Mouse (Mus musculus): ENCODE data around the gene Nt5c.
"Not testable (repeated sequence)": the region's sequence is repeated elsewhere in the genome, so short reads cannot be mapped to it uniquely, and the experiment has no call there.

Gene Nt5c

DNA sequence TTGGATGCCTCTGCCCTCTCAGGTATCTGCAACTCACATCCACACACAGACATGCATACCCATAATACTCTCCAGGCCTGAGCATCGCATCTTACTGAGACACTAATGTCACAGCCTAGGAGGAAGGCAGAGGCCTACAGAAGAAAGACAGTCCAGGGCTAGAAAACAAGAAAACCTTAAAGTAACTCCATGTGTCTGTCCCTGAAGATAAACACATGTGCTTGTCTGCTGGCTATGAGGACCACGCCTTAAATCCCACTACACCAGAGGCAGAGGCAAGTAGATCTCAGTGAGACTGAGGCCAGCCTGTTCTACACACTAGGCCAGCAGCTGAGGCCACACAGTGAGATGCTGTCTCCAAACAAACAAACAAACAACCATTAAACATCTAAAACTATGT lies 19.5 kb upstream of the Nt5c start:
- no peak for DNase-seq (ENCODE audit: low spot score in 2 of 2)

DNA sequence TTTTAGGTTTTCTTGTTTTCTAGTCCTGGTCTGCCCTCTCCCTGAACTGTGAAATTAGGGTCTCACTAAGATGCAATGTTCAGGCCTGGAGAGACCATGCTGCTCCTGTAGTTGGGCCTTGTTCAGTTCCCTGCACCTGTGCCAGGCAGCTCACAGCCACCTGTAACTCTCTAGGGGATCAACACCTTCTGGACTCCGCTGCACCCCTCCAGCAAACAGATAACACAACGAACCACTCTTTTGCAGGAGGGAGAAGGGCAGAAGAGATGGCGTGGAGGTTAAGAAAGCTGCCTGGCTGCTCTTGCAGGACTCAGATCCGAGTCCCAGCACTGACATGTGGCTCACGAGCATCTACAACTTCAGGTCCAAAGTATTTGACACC lies 18.8 kb upstream of the Nt5c start:
- no peak for DNase-seq (ENCODE audit: low spot score in 2 of 2)

DNA sequence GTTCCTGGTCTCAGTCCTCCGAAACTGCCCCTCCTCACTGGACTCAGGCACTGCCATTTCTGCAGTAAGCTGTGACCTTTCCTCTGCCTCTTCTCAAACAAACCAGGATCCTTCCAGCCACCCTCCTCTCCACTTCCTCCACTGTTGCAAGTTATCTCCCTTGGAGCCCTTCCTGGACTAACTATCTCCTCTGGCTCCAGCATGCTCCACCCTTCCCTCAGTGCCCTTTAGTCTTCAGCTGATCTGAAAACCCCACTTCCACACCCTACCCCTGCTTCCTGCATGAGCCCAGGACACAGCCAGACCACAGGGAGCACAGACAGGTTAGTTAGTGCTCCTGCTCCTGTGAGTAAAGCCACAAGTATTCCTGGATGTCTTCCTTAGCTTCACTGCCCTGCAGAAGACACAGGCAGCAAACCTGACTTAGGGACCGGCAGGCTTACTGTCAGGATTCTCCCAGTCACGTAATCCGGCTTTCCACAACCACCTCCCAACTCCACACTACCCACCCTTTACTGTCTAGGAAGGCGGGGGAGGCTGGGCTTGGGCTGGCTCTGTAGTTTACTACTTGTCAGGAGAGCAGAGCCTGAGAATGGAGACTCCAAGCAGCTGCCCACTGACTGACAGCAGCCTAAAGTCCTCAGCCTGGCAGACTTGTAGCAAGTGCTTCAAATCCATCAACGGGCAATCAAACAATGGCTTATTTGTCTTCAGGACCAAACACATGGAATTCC lies 18.3 kb upstream of the Nt5c start:
- no peak for DNase-seq (ENCODE audit: low spot score in 2 of 2)

DNA sequence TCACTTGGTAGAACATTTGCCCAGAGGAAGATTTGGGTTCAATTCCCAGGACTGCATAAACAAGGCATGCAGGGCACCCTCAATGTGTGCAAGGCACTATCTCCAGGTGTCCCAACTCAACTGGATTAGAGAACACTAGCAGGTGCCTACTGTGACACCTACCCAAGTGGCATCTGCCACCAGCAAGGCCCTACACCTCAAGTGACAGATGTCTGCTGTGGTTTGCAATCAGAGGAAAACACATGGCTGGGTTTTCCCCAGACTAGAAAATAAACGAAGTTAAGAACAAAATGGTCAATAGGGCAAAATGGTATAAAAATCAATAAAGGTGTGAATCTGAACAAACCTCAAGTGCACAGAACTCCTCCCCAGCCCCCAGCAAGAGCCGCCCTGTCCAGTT lies 16.4 kb upstream of the Nt5c start:
- no peak for DNase-seq (ENCODE audit: low spot score in 2 of 2)

DNA sequence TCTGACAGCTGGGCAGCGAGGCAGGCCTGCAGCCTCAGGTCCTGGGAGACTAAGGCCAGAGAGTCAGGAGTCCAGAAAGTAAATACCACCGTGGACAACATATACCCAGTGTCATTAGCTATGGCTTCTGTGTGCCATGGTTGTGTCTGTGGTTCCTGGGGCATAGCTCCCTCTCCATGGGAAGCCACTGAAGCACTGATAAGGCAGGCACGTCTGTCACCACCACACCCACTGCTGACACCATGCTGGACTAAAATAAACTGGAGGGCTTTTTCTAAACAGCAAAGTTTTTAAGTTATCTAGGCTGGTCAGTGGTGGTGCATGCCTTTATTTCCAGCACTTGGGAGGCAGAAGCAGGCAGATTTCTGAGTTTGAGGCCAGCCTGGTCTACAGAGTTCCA lies 14.9 kb upstream of the Nt5c start:
- DNase-seq (ENCODE audit: low spot score in 2 of 2): no peak

DNA sequence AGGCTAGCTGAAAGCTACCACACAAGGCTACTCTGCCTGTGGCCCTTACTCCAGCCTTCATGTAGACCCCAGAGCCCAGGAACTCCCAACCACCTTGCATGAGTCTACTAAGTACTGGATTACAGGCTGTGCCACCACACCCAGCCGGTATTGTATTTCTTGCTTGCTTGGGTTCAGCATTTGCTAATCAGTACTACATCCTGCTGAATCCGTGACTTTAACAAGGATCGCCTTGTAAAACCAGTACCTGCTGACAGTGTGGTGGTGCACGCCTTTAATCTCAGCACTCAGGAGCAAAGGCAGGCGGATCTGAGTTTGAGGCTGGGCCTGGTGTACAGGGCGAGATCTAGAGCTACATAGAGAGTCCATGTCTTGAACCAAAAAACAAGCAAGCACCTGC lies 11.0 kb upstream of the Nt5c start:
- DNase-seq (ENCODE audit: low spot score in 2 of 2): no peak

DNA sequence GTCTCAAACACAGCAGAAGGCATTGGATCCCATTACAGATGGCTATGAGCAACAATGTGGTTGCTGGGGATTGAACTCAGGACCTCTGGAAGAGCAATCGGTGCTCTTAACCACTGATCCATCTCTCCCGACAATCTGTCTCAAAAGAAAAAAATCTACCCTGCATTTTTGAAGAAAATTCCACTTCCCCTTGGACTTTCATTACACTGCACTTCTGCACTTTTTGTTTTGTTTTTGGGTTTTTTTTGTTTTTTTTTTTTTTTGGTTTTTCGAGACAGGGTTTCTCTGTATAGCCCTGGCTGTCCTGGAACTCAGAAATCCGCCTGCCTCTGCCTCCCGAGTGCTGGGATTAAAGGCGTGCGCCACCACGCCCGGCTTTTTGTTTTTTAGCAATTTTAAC lies 4.9 kb upstream of the Nt5c start:
- not testable (repeated sequence) for DNase-seq (ENCODE audit: low spot score in 2 of 2)

DNA sequence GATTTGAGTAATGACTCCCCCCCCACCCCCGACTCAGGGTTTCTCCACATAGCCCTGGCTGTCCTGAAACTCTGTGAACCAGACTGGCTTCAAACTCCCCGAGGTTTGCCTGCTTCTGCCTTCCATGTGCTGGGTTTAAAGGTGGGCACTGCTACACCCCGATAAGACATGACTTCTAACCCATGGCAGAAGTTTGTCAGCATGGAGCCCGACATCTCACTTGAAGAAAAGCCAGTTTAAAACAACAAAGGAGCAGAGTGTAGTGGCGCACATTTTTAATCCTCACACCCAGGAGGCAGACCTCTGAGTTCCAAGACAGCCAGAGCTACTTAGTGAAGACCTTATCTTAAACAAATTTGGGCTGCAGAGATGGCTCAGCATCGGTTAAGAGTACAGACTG lies 725 bp upstream of the Nt5c start:
- no peak for DNase-seq (ENCODE audit: low spot score in 2 of 2)

DNA sequence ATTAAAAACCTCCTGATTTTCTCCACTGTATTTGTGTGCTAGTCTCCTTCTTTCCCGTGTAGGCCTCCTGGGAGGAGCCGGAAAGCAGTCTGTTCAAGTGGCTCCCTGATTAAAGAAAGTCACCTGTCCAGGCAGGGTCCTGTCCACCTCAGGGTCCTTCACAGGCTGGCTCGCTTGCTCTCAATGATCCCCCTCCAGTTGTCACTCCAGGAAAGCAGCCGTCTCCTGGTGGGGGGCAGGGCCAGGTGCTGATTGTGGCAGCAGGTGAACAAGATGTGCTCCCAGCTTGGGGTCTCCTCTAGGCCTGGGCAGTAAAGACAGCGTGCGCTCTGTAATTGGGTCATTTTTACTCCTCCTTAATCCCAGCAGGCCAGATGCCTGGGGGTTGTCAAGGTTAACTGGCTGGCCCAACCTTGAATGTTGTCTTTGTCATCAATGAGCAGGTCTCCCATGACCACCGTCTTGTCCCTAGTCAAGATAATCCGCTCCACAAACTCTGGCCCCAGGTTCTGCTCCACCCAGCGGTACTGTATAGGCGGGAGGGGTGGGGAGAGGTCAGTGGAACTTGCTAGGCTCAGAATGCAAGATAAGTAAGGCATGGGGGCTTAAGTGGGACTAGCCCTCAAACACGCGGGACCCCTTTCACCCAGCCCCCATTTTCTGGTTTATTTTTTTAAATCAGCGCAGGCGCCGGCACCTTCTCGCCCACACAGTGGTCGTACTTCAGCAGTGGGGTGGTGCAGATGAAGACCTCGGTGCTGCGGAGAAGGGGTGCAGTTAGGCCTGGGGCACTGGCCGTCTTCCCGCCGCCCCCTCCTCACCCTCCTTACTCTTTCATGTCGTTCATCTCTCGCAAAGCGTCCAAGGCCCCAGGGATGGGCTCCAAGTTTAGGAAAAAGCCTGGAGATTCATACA lies 964 bp downstream of the Nt5c start:
- DNase-seq (ENCODE audit: low spot score in 2 of 2): no peak

DNA sequence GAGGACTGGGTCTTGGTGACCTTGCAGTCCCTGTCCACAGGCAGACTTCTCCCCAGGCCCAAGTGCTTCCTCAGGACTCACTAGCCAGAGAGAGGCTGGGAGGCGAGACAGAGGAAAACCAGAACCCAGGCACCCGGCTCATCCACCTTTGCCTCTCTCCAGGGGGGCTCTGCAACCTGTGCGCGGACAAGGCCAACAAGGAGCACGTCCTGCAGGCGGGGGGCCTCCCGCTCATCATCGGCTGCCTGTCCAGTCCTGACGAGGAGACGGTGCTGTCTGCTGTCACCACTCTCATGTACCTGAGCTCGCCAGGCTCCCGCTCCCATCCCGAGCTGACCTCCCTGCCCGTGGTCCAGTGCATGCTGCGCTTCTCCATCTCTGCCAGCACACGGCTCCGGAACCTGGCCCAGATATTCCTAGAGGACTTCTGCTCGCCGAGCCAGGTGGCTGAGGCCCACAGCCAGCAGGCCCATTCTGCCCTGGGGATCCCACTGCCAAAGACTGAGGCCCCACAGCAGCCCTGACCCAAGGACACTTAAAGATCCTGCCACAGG lies 3.0 kb downstream of the Nt5c start:
- DNase-seq (ENCODE audit: low spot score in 2 of 2): no peak

DNA sequence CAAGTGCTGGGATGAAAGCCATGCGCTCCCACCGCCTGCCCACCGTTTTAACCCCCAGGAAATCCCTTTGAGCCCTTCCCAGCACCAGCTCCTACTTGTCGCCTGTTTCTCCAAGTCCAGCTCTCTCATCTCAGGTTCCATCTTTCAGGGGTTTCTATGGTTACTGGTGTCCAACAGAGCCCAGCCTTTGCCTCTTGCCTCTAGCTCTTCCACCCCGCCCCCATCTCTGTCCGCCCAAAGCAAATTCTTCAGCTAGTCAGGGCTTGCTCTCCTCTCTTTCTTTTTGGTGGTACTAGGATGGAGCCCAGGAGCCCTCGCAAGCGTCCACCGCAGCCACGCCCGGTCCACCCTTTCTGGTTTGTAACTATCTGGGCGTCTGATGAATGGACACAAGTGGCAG lies 6.5 kb downstream of the Nt5c start:
- no peak for DNase-seq (ENCODE audit: low spot score in 2 of 2)

DNA sequence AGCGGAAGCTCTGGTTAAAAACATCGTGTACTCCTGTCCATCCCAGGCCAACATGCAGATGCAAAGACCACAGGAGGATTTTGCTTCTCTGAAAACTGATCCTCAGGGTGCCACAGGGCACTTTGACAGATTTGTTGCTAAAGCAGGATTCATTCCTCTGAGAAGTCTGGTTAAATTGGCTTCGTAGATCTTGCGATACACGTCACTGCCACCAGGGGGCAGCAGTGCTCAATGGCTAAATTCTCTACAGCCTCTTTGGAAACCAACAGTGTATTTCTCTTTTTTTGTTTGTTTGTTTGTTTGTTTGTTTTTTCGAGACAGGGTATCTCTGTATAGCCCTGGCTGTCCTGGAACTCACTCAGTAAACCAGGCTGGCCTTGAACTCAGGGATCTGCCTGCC lies 7.9 kb downstream of the Nt5c start:
- DNase-seq (ENCODE audit: low spot score in 2 of 2): peak; percentile 82 to 87

DNA sequence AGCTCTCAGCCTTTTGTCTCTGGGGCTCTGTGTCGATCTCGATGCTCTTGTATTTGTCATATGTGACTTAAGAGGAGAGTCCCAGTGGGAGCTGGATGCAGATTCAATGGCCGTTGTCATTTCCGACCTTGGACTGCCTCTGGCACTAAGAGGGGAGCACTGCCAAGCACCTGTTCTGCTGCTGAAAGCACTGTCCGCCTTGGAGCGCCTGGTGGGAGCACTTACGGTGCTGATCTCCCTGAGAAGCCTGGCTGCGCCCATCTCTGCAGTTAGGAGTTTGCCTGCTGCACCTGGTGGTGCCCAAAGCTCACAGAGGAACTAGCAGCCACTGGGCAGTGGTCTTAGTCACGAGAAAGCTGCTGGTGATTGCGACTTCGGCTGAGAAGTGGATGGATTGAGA lies 8.4 kb downstream of the Nt5c start:
- DNase-seq (ENCODE audit: low spot score in 2 of 2): no peak

DNA sequence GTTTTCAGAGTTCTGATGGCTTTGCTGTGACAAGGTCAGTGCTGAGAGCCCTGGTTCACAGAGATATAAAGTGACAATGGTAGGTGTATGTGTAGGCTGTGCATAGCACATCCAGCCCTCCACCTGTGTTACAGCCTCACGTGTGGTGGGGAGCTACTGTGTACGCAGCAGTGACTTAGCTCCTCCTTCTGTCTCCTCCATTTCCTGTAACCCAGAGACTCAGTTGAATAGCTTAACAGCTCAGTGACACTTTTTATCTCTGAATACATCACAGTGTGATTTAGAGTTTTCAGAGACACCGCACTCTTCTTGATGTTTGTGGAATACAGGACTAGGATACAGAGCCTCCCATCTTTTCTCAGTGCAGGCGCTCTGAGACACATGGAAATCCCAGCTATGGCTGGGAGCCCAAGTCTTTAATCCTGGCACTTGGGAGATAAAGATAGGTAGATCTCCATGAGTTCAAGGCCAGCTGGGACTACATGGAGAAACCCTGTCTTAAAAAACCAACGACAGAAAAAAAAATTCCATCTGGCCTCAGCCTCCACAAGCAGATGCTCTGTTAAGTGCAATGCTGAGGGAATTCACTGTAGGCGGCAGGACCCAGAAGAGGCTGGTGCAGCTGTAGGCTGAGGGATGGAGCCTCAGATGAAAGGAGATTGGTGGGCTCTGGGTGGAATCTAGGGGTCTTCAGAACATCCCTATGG lies 10.0 kb downstream of the Nt5c start:
- peak; percentile 73 to 89 for DNase-seq (ENCODE audit: low spot score in 2 of 2)

DNA sequence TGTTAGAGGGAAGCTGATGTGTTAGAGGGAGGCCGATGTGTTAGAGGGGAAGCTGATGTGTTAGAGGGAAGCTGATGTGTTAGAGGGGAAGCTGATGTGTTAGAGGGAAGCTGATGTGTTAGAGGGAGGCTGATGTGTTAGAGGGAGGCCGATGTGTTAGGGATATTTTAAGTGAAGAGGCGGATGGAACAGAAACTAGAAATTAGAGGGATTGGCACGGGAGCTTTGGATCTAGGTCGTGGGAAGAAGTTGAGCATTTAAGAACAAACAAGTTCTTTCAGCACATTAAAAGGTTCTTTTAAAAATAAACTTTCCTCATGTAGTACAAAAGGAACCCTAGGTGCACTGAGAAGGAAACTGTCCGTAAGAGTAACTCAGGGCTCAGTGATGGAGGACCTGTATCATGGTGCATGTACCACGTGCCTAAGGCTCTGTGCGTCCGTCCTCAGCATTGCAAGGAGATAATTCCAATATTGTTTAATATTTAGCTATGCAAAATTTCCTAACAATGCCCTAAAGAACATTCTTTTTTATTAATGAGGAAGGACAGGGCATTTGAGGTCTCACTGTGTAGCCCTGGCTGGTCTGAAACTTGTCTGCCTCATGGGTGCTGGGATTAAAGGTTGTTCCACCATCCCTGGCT lies 13.2 kb downstream of the Nt5c start:
- DNase-seq (ENCODE audit: low spot score in 2 of 2): no peak

DNA sequence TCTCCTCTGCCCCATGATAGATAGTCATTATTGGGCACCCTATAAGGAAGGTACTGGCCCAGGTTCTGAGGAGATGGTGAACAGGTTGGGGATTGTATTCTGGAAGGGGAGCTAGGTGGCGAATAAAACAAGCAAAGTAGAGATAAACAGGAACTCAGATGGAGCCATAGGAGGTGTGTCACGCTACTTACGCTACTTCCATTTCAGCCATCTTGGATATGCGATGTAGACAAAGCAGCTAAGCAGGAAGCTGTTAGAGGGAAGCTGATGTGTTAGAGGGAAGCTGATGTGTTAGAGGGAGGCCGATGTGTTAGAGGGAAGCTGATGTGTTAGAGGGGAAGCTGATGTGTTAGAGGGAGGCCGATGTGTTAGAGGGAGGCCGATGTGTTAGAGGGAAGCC lies 14.3 kb downstream of the Nt5c start:
- not testable (repeated sequence) for DNase-seq (ENCODE audit: low spot score in 2 of 2)

DNA sequence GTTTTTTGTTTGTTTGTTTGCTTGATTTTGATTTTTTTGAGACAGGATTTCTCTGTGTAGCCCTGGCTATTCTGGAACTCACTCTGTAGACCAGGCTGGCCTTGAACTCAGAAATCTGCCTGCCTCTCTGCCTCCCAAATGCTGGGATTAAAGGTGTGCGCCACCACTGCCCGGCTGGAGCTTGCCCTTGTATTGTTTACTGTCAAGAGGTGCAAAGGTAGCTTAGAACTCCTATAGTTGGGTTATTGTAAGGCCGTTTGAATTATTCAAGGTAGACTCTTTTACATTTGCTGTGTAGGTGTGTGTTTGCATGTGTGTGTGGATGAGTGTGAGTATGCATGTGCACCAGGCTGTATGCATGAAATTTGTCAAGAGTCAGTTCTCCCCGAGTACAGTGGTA lies 15.0 kb downstream of the Nt5c start:
- DNase-seq (ENCODE audit: low spot score in 2 of 2): not testable (repeated sequence)

DNA sequence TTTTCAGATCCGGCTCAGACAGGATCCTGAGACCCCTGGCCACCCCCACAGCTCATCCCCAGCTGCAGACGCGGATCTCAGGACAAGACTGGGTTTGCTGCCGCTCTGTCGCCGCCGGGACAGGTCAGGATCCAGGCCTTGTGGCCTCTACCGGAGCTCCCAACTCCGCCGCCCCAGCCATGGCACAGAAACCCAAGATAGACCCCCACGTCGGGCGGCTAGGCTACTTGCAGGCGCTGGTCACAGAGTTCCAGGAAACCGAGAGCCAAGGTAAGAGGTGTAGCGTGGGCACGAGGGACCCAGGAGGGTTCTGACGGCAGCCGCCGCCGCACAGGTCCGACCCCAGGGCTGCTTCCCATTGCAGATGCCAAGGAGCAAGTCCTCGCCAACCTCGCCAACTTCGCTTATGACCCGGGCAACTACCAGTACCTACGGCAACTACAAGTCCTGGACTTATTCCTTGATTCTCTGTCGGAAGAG lies 15.9 kb downstream of the Nt5c start:
- no peak for DNase-seq (ENCODE audit: low spot score in 2 of 2)

DNA sequence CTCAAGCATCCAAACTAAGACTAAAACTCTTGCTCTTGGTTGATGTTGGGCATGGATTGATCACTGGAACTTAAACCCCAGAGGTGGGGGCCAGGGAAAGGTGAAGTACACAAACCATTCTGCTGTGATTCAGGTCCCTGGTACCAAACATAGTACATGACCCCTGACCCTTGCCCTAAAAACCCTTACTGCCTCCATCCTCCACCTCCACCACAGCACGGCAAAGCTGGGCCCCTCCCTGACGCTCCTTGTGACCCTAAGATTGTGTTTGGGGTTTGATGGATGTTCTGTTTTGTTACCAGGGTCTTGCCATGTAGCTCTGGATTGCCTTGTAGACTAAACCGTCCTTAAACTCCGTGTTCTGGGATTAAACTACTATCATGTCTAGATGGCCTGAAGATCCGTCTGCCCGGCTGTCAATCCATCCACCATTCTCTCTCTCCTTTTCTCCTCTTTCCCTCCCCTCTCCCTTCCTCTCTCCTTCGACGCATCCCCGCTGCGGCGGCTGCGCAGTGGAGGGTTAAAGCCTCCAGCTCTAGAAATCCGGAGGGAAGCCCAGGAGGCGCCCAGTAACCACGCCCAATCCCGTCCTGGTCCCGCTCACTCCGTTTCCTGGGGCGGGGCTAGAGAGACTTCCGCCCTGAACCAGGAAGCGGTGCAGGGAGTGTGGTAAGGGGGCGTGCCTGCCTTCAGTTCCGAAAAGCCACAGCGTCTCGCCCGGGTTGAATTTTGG lies 16.5 kb downstream of the Nt5c start, which contains the start of gene Armc7:
Gene Armc7, plus strand, starts transcription at position 643 of the 733 bp plus-strand sequence.
- DNase-seq (ENCODE audit: low spot score in 2 of 2): peak; percentile 96

DNA sequence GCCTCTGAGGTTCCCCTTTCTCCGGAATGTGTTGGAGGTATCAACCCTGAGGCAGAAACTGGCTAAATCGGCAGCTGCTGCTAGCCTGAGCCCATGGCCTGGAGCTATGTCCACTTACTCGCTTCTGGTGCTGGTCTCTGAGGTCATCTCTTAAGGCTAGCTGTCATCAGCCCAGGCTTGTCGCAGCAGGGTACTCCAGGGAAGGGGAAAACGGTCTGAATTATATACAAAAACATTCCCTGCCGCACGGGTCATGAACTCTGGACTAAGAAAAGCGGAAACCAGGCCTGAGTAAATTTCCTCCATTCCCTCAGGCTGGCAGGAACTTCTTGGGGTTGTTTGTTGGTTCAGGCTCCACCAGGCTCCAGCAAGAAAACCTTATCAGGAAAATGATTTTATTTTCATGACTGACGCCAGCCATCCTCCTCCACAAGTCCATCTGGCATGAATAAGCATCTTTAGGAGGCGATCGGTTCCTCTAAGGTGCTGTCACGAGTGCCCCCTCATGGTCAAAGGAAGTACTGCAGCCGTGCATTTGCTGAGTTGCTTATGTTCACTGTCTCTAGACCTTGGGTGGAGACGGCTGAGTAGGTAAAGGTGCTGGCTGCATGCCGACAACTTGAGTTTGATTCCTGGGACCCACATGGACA lies 17.9 kb downstream of the Nt5c start:
- peak; percentile 96 for DNase-seq (ENCODE audit: low spot score in 2 of 2)
